Mouse (Mus musculus): Measurements from ENCODE around the gene Hs6st3. TPM values are rescaled to one million over a fixed set of nuclear protein-coding genes. Genes with fewer than 3 reads are reported as not detected.

Hs6st3 gene
- 0.13 TPM in 1 of 2 replicates, not detected in the other for polyA plus RNA-seq (2012; rRNA removed)

GRCm38 (mm10) chr14:119137906-119138785 lies at the start of gene Hs6st3:
Hs6st3 (plus strand) TSS chr14:119138341.

GRCm38 (mm10) chr14:119098851-119099569 lies 39.1 kb upstream of the Hs6st3 start, which contains the start of gene Uggt2:
Uggt2 (minus strand) TSS chr14:119099430.

Other genes starting within 250 kb of the Hs6st3 start
- 2.7 and 4.1 TPM in 2 replicates for gene Dzip1, start 212.9 kb upstream of the Hs6st3 start, polyA plus RNA-seq (2012; rRNA removed)
- gene Dnajc3, start 200.4 kb upstream of the Hs6st3 start, polyA plus RNA-seq (2012; rRNA removed), result 4.3 and 4.6 TPM in 2 replicates
- gene Uggt2, start 38.9 kb upstream of the Hs6st3 start, polyA plus RNA-seq (2012; rRNA removed), result 0.35 and 0.57 TPM in 2 replicates

All from stomach, adult 2 months (tissue).